Mouse (Mus musculus): ENCODE results near the gene Zfp507.

- TF ChIP-seq CTCF (IDR thresholded peaks at IDR 0.05; ENCODE audit: low read depth), result no peak
- no peak for TF ChIP-seq EP300 (IDR thresholded peaks at IDR 0.05; ENCODE audit: low read depth)
These were observed 32.7 kb downstream of the Zfp507 start for GRCm38 (mm10) chr7:35770122-35770521.

Measured in heart, postnatal 0 days (tissue).